Comparison of ENCODE assay signal across 9 mouse cellular contexts in the genomic region with DNA sequence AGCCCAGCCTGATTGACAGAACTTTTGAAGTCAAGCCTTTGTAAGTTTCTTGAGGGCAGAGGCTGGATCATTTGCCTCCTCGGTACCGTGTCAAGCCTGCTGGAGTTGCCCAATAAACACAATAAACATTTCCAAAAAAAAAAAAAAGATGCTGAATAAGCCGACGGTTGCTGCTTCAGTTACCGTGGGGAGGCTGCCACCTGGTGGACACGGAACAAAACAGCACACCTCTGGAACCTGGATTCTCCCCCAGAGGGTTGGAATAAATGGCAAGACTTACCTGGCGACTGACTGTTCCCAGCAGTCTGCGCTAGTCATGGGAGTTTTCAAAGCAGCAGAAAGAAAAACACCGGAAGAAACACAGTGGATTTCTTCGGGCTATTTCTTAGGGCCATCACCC.
DNase-seq lines count a peak whose midpoint lies in the region; ATAC-seq lines count a peak whose summit lies in the region.
"Had no signal": no experiment of that assay in that cellular context is flagged by ENCODE, and none has a peak within 500 bp of the region (broad histone marks: within the 10 kb centered on the region; RNA-seq: fewer than 3 reads in every experiment).

No protein-coding gene starts in this region.

- H3K9ac ChIP-seq in heart, embryonic 12.5 days: no peak overlapping the region

- no peak for ATAC-seq in heart, embryonic 12.5 days (ENCODE audit: insufficient number of reproducible peaks, low FRiP score)

- peaks cover 56% of the 10 kb centered on the region for H3K27me3 ChIP-seq in heart, embryonic 12.5 days (replicated peaks)

- no peak overlapping the region for H3K27ac ChIP-seq in heart, embryonic 12.5 days (ENCODE audit: poor library complexity, severe bottlenecking)
- H3K27ac ChIP-seq: macrophage had no signal

- no peak overlapping the region for H3K4me3 ChIP-seq in heart, embryonic 12.5 days

- 6% methylated on average over 10 of the region's 10 CpGs for WGBS in heart, embryonic 12.5 days

- peak; percentile 89 for DNase-seq in heart, adult 11 months
- DNase-seq in adrenal gland, postnatal 14 days: peak; percentile 76
- DNase-seq in embryo, embryonic 11.5 days (ENCODE audit: low read depth, low spot score): peak; percentile 51
- DNase-seq in heart, postnatal 14 days: peak; percentile 67 to 73
- peak; percentile 22 to 46 for DNase-seq in layer of hippocampus, adult 8-10 months (ENCODE audit: low spot score in 2 of 2)
- DNase-seq in lung, postnatal 10 days: peak; percentile 71
- DNase-seq in right cerebral cortex, postnatal 4 days: peak; percentile 81

- H3K36me3 ChIP-seq in heart, embryonic 12.5 days: no peaks in the 10 kb centered on the region

- H3K9me3 ChIP-seq in heart, embryonic 12.5 days (replicated peaks): peaks cover 4% of the 10 kb centered on the region

- H3K4me2 ChIP-seq in heart, embryonic 12.5 days: no peak overlapping the region

- H3K4me1 ChIP-seq in heart, embryonic 12.5 days (replicated peaks): no peaks in the 10 kb centered on the region

- intact Hi-C loops in heart, postnatal 14 days (cut with DNase I): loop anchor here (1.0 to 2.0 kb wide), 2 partner anchors 134 to 321 kb away; no protein-coding TSS in a partner anchor

Comparison
In these comparisons a context has a peak if more than half of its experiments do, and no peak if none do; other contexts are left out.
1. DNase-seq: peak in every context shown above with its lines; median percentile 89 in heart, adult 11 months; 81 in right cerebral cortex, postnatal 4 days; 76 in adrenal gland, postnatal 14 days; 71 in lung, postnatal 10 days; 70 in heart, postnatal 14 days; 51 in embryo, embryonic 11.5 days; 34 in layer of hippocampus, adult 8-10 months.